Mouse (Mus musculus): ENCODE data around the gene Ccdc73. TPM values are rescaled to one million over a fixed set of nuclear protein-coding genes. Genes with fewer than 3 reads are reported as not detected.

The Ccdc73 gene
- total and polyA plus RNA-seq, 3 experiments: 0.08 to 0.43 TPM; not detected in 1

DNA sequence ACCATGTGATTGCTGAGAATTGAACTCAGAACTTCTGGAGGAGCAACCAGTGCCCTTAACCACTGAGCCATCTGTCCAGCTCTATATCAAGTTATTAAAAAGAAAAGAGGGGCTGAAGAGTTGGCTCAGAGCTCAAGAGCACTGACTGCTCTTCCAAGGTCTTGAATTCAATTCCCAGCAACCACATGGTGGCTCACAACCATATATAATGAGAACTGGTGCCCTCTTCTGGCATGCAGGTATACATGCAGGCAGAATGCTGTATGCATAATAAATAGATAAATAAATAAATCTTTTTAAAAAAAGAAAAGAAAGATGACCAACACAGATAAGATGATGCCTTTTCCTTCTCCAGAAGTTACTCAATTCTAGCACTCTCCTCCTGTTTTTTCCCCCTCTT is 26.6 kb upstream of the Ccdc73 start:
- Histone ChIP-seq H3K9ac (ENCODE audit: control insufficient read depth, low read depth, low read length, poor library complexity, severe bottlenecking) (no peak overlapping the region), H3K27ac (ENCODE audit: control insufficient read depth, low read depth, low read length) (no peak overlapping the region), H3K27me3 (ENCODE audit: control insufficient read depth in 1 of 2, insufficient read depth in 2 of 2, low read length in 2 of 2) (peaks cover 2% of the 10 kb centered on the region in 2 experiments; a peak in 2 of 4 replicates), H3K36me3 (ENCODE audit: control insufficient read depth in 1 of 2, insufficient read depth in 2 of 2, low read length in 2 of 2) (no peaks in the 10 kb centered on the region), H3K79me2 (ENCODE audit: control insufficient read depth, insufficient read depth, low read length, poor library complexity) (no peaks in the 10 kb centered on the region), H3K9me3 (replicated peaks; ENCODE audit: insufficient read depth, low read length) (no peaks in the 10 kb centered on the region), H3K4me1 (ENCODE audit: control insufficient read depth in 1 of 2, insufficient read depth in 2 of 2, low read length in 2 of 2) (no peaks in the 10 kb centered on the region), H3K4me3 (ENCODE audit: control insufficient read depth in 1 of 2, insufficient read depth in 1 of 2, low read depth in 2 of 2, low read length in 2 of 2) (no peak overlapping the region)
- DNase-seq (ENCODE audit: low read depth, low spot score): peak; percentile 28
- no peak for TF ChIP-seq MXI1 (IDR thresholded peaks at IDR 0.05; ENCODE audit: low read depth, low read length)
- TF ChIP-seq SIN3A (IDR thresholded peaks at IDR 0.05; ENCODE audit: low read length): no peak
- no peak for TF ChIP-seq BHLHE40 (IDR thresholded peaks at IDR 0.05; ENCODE audit: borderline replicate concordance, low read depth, low read length)
- peak; percentile 64; the same call in 1 of the 2 replicates for TF ChIP-seq MYC (IDR thresholded peaks at IDR 0.05; ENCODE audit: low read depth, low read length)
- TF ChIP-seq ZMIZ1 (IDR thresholded peaks at IDR 0.05; ENCODE audit: low read depth, low read length): no peak
- no peak for TF ChIP-seq ZKSCAN1 (IDR thresholded peaks at IDR 0.05; ENCODE audit: low read depth, low read length)
- peak in 1 of 3 experiments; percentile 13; a peak in 1 of 6 replicates for TF ChIP-seq CTCF (IDR thresholded peaks at IDR 0.05 in 2 of 3, conservative IDR thresholded peaks at IDR 0.05 in 1 of 3; ENCODE audit: control insufficient read depth in 1 of 3, insufficient read depth in 1 of 3, low read depth in 2 of 3, low read length in 3 of 3, poor library complexity in 1 of 3, severe bottlenecking in 1 of 3)
- TF ChIP-seq TAL1 (IDR thresholded peaks at IDR 0.05; ENCODE audit: low read length): no peak
- no peak for TF ChIP-seq MEF2A (IDR thresholded peaks at IDR 0.05; ENCODE audit: extremely low read depth, insufficient replicate concordance, low read depth, low read length, poor library complexity, severe bottlenecking)

DNA sequence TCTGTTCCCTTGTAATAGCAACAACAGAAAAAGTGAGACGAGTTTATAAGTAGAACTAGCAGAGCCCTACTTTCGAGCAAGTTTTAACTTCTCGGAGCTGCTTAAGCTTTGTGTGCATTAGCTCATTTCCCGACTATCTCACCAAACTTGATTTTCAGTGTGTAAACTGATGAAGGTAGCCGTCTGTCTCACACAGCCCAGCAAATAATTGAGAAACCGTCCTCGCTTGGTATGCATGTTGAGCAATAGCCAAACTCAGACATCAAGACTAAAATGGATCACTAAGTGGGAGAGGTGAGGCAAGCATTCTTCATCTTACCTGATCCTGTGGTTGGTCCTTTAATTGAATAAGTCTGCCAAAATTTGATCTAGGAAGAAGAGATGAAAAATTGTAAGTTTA is 25.9 kb upstream of the Ccdc73 start:
- Histone ChIP-seq H3K36me3 (ENCODE audit: control insufficient read depth in 1 of 2, insufficient read depth in 2 of 2, low read length in 2 of 2) (no peaks in the 10 kb centered on the region), H3K79me2 (ENCODE audit: control insufficient read depth, insufficient read depth, low read length, poor library complexity) (no peaks in the 10 kb centered on the region)

DNA sequence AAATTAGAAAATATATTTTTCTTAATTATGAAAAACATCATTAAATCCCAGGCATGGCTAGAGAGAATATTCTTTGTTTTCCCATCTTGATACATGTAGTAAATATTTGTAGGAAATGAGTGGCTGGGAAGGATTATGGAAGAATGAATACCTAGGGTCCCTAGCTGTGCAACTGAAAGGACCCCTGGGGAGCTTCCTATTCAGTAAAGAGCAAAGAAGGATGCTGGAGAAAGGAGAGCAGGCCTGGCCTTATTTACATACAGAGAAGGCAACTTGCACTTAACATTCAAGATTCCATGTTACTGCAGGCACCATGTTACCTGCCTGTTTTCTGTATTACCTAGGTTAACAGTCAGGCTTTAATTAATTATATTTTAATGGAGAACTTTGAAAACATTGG is 25.0 kb upstream of the Ccdc73 start:
- no peaks in the 10 kb centered on the region for H3K9me3 ChIP-seq (replicated peaks; ENCODE audit: insufficient read depth, low read length)
- TF ChIP-seq UBTF (IDR thresholded peaks at IDR 0.05; ENCODE audit: borderline replicate concordance, insufficient read depth, low read depth, low read length) (no peak), BHLHE40 (IDR thresholded peaks at IDR 0.05; ENCODE audit: borderline replicate concordance, low read depth, low read length) (no peak), E2F4 (IDR thresholded peaks at IDR 0.05; ENCODE audit: borderline replicate concordance, low read depth, low read length) (no peak), CHD1 (IDR thresholded peaks at IDR 0.05; ENCODE audit: low read depth, low read length) (no peak), ZC3H11A (IDR thresholded peaks at IDR 0.05; ENCODE audit: low read depth, low read length) (no peak)
- H3K27ac ChIP-seq (ENCODE audit: control insufficient read depth, low read depth, low read length): no peak overlapping the region
- no peaks in the 10 kb centered on the region for H3K4me1 ChIP-seq (ENCODE audit: control insufficient read depth in 1 of 2, insufficient read depth in 2 of 2, low read length in 2 of 2)
- DNase-seq (ENCODE audit: low read depth, low spot score): no peak
- H3K9ac ChIP-seq (ENCODE audit: control insufficient read depth, low read depth, low read length, poor library complexity, severe bottlenecking): no peak overlapping the region
- H3K36me3 ChIP-seq (ENCODE audit: control insufficient read depth in 1 of 2, insufficient read depth in 2 of 2, low read length in 2 of 2): no peaks in the 10 kb centered on the region
- H3K4me3 ChIP-seq (ENCODE audit: control insufficient read depth in 1 of 2, insufficient read depth in 1 of 2, low read depth in 2 of 2, low read length in 2 of 2): no peak overlapping the region
- peaks cover 2% of the 10 kb centered on the region in 2 experiments; a peak in 3 of 4 replicates for H3K27me3 ChIP-seq (ENCODE audit: control insufficient read depth in 1 of 2, insufficient read depth in 2 of 2, low read length in 2 of 2)
- H3K79me2 ChIP-seq (ENCODE audit: control insufficient read depth, insufficient read depth, low read length, poor library complexity): no peaks in the 10 kb centered on the region

More for the DNA sequence above, 25.9 kb upstream of the Ccdc73 start:
- Histone ChIP-seq H3K9me3 (replicated peaks; ENCODE audit: insufficient read depth, low read length) (no peaks in the 10 kb centered on the region), H3K4me1 (ENCODE audit: control insufficient read depth in 1 of 2, insufficient read depth in 2 of 2, low read length in 2 of 2) (no peaks in the 10 kb centered on the region), H3K9ac (ENCODE audit: control insufficient read depth, low read depth, low read length, poor library complexity, severe bottlenecking) (no peak overlapping the region), H3K27ac (ENCODE audit: control insufficient read depth, low read depth, low read length) (no peak overlapping the region), H3K4me3 (ENCODE audit: control insufficient read depth in 1 of 2, insufficient read depth in 1 of 2, low read depth in 2 of 2, low read length in 2 of 2) (no peak overlapping the region), H3K27me3 (ENCODE audit: control insufficient read depth in 1 of 2, insufficient read depth in 2 of 2, low read length in 2 of 2) (peaks cover 2% of the 10 kb centered on the region in 2 experiments; a peak in 3 of 4 replicates)
- TF ChIP-seq UBTF (IDR thresholded peaks at IDR 0.05; ENCODE audit: borderline replicate concordance, insufficient read depth, low read depth, low read length): no peak
- no peak for TF ChIP-seq SMC3 (IDR thresholded peaks at IDR 0.05; ENCODE audit: low read depth, low read length)
- no peak for TF ChIP-seq ZMIZ1 (IDR thresholded peaks at IDR 0.05; ENCODE audit: low read depth, low read length)
- no peak for TF ChIP-seq MAFK (IDR thresholded peaks at IDR 0.05; ENCODE audit: borderline replicate concordance, low read depth, low read length)
- no peak for TF ChIP-seq MYC (IDR thresholded peaks at IDR 0.05; ENCODE audit: low read depth, low read length)
- no peak for TF ChIP-seq TAL1 (IDR thresholded peaks at IDR 0.05; ENCODE audit: low read length)
- no peak for TF ChIP-seq HCFC1 (IDR thresholded peaks at IDR 0.05; ENCODE audit: low read depth, low read length)
- TF ChIP-seq RCOR1 (IDR thresholded peaks at IDR 0.05; ENCODE audit: low read depth, low read length): no peak
- no peak for TF ChIP-seq CHD1 (IDR thresholded peaks at IDR 0.05; ENCODE audit: low read depth, low read length)
- TF ChIP-seq ZNF384 (IDR thresholded peaks at IDR 0.05; ENCODE audit: low read depth, low read length): no peak
- no peak for TF ChIP-seq BHLHE40 (IDR thresholded peaks at IDR 0.05; ENCODE audit: borderline replicate concordance, low read depth, low read length)
- TF ChIP-seq POLR2AphosphoS5 (IDR thresholded peaks at IDR 0.05; ENCODE audit: borderline replicate concordance, low read depth, low read length): no peak
- no peak for DNase-seq (ENCODE audit: low read depth, low spot score)

All from MEL (cell line).